ENCODE assay signal across 8 mouse cellular contexts in the genomic region with DNA sequence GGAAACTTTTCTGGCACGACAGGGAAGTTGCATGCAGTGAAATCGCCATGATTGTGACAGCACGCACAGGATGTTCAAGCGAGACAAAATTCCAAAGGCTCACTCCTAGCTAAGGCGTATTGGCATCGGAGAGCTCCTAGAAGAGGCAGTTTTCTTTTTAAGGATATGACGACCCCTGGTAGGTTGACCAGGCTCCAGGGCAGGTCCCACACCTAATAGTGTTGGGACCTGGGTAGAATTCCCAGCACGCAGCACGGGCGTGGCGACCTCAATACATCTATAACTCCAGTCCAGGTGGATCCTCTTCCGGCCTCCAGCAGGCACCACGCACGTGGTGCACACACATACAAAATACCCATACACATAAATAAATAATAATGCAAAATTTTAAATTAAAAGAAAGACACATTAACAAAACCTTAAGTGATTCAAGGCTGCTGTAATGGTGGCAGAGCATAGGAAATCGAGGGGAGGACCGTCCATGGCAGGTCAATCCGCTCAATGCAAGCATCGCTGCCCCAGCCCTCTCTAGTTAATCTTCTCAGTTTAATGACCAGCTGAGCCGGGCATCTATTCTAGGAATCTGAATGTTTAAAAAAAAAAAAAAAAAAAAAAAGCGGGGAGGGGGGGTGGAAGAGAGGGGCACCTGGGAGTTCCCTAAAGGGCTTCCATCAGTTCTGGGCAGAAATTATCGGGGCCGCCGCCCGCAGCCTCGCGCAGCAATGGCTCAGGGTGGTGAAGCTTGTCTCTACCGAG. TPM values are rescaled to one million over a fixed set of nuclear protein-coding genes. Genes with fewer than 3 reads are reported as not detected.
A peak's percentile ranks its signal among the peaks of the same experiment; 100 is the strongest.
DNase-seq lines count a peak whose midpoint lies in the region; ATAC-seq and TF ChIP-seq lines count a peak whose summit lies in the region.

No protein-coding gene starts in this region.

- no peak for TF ChIP-seq CTCF in bone marrow macrophage, adult 2 months (IDR thresholded peaks at IDR 0.05; ENCODE audit: low read depth, low read length)

- DNase-seq in kidney, postnatal 4 days, result no peak
- no peak for DNase-seq in T-cell, adult 2 months (ENCODE audit: low spot score)
- no peak for DNase-seq in layer of hippocampus, postnatal 36 days
- DNase-seq in left cerebral cortex, adult 9 months (ENCODE audit: low spot score in 2 of 2), result no peak

- H3K36me3 ChIP-seq in kidney, embryonic 16.5 days (ENCODE audit: insufficient read depth, low read length), result peaks cover 14% of the 10 kb centered on the region
- peaks cover 23% of the 10 kb centered on the region for H3K36me3 ChIP-seq in heart, embryonic 14.5 days (ENCODE audit: control insufficient read depth, insufficient read depth, low read length)
- peaks cover 10% of the 10 kb centered on the region for H3K36me3 ChIP-seq in liver, embryonic 16.5 days (ENCODE audit: control insufficient read depth, insufficient read depth)

- no peak for TF ChIP-seq POLR2A in bone marrow macrophage, adult 2 months (IDR thresholded peaks at IDR 0.05; ENCODE audit: borderline replicate concordance, low read depth, low read length)

- no peaks in the 10 kb centered on the region for H3K9me3 ChIP-seq in kidney, embryonic 16.5 days (ENCODE audit: low read length)
- H3K9me3 ChIP-seq in heart, embryonic 14.5 days (ENCODE audit: control insufficient read depth, low read length), result no peaks in the 10 kb centered on the region
- no peaks in the 10 kb centered on the region for H3K9me3 ChIP-seq in liver, embryonic 16.5 days (replicated peaks; ENCODE audit: control insufficient read depth, low read length)

- peak; percentile 43; the same call in 1 of the 2 replicates for ATAC-seq in kidney, embryonic 16.5 days (ENCODE audit: low FRiP score, low TSS enrichment)
- no peak for ATAC-seq in heart, embryonic 14.5 days (ENCODE audit: insufficient number of reproducible peaks, insufficient read depth, low FRiP score, low read depth)
- ATAC-seq in liver, embryonic 16.5 days (ENCODE audit: low read depth), result no peak

- 24% methylated on average over 27 of the region's 27 CpGs for WGBS in kidney, embryonic 16.5 days
- 29% methylated on average over 26 of the region's 27 CpGs for WGBS in heart, embryonic 14.5 days
- WGBS in liver, embryonic 16.5 days (ENCODE audit: insufficient replicate concordance), result 35% methylated on average over 26 of the region's 27 CpGs

- H3K27me3 ChIP-seq in kidney, embryonic 16.5 days (ENCODE audit: insufficient read depth, low read length), result no peaks in the 10 kb centered on the region
- H3K27me3 ChIP-seq in heart, embryonic 14.5 days (ENCODE audit: control insufficient read depth, insufficient read depth, low read length), result no peaks in the 10 kb centered on the region
- H3K27me3 ChIP-seq in liver, embryonic 16.5 days (ENCODE audit: control insufficient read depth, insufficient read depth, low read depth, low read length), result no peaks in the 10 kb centered on the region

- peaks cover 16% of the 10 kb centered on the region for H3K4me1 ChIP-seq in kidney, embryonic 16.5 days (ENCODE audit: insufficient read depth, low read length)
- H3K4me1 ChIP-seq in bone marrow macrophage, adult 2 months (ENCODE audit: control insufficient read depth, insufficient read depth, low read length), result peaks cover 4% of the 10 kb centered on the region; the same call in 1 of the 2 replicates
- H3K4me1 ChIP-seq in heart, embryonic 14.5 days (ENCODE audit: control insufficient read depth in 2 of 2, insufficient read depth in 2 of 2, low read length in 2 of 2), result peaks cover 11 to 15% of the 10 kb centered on the region in 2 experiments
- H3K4me1 ChIP-seq in liver, embryonic 16.5 days (ENCODE audit: control insufficient read depth, low read depth, low read length), result peaks cover 19% of the 10 kb centered on the region

- peak overlapping the region; percentile 80 for H3K4me3 ChIP-seq in kidney, embryonic 16.5 days (ENCODE audit: low read length)
- peak overlapping the region; percentile 74 for H3K4me3 ChIP-seq in bone marrow macrophage, adult 2 months (ENCODE audit: insufficient read depth, low read length)
- H3K4me3 ChIP-seq in heart, embryonic 14.5 days (ENCODE audit: control insufficient read depth in 1 of 2, insufficient read depth in 1 of 2, low read depth in 1 of 2, low read length in 2 of 2), result peak overlapping the region; percentile 67 to 84
- H3K4me3 ChIP-seq in liver, embryonic 16.5 days (ENCODE audit: low read depth, low read length), result peak overlapping the region; percentile 68

- H3K27ac ChIP-seq in kidney, embryonic 16.5 days (ENCODE audit: low read length), result peak overlapping the region; percentile 69; the same call in 1 of the 2 replicates
- no peak overlapping the region for H3K27ac ChIP-seq in bone marrow macrophage, adult 2 months (ENCODE audit: insufficient read depth, low read depth, low read length)
- H3K27ac ChIP-seq in heart, embryonic 14.5 days (replicated peaks in 1 of 2; ENCODE audit: control insufficient read depth in 1 of 2, insufficient read depth in 1 of 2, low read depth in 2 of 2, low read length in 2 of 2), result peak overlapping the region; percentile 29 to 75; a peak in 3 of 4 replicates
- no peak overlapping the region for H3K27ac ChIP-seq in liver, embryonic 16.5 days (ENCODE audit: low read length)

- H3K4me2 ChIP-seq in kidney, embryonic 16.5 days (replicated peaks; ENCODE audit: low read depth, low read length), result peak overlapping the region; percentile 85
- peak overlapping the region; percentile 69 for H3K4me2 ChIP-seq in heart, embryonic 14.5 days (ENCODE audit: low read length)
- H3K4me2 ChIP-seq in liver, embryonic 16.5 days (ENCODE audit: low read depth, low read length), result peak overlapping the region; percentile 76

- H3K9ac ChIP-seq in kidney, embryonic 16.5 days (replicated peaks; ENCODE audit: low read length), result peak overlapping the region; percentile 85
- peak overlapping the region; percentile 78 for H3K9ac ChIP-seq in heart, embryonic 14.5 days (ENCODE audit: low read length)
- peak overlapping the region; percentile 72 for H3K9ac ChIP-seq in liver, embryonic 16.5 days (ENCODE audit: low read depth, low read length)

RNA-seq across cellular contexts. Expression of a gene that starts 0.5 kb away (rescaled TPM):
- 58.7 and 60.7 TPM in 2 replicates for polyA plus RNA-seq in kidney, embryonic 16.5 days (2015; fragmentation: Nextera tagmentation; extraction: Ambion mirVana)
- polyA plus RNA-seq in bone marrow macrophage, adult 2 months (2012; ENCODE audit: insufficient read depth, insufficient read length, missing spikeins), result 26.4 and 28.0 TPM in 2 replicates
- 60.1 and 64.2 TPM in 2 replicates for polyA plus RNA-seq in heart, embryonic 14.5 days (2014; fragmentation: Nextera tagmentation; extraction: Ambion mirVana)
- polyA plus RNA-seq in liver, embryonic 16.5 days (2015; fragmentation: Nextera tagmentation; extraction: Ambion mirVana), result 21.3 and 21.9 TPM in 2 replicates
- 10 to 100 TPM; 78.8 to 87.0 TPM for total RNA-seq in layer of hippocampus, postnatal 36 days (2021)

RNA-seq across cellular contexts. Expression of a gene that starts 27.8 kb away (rescaled TPM):
- polyA plus RNA-seq in kidney, embryonic 16.5 days (2015; fragmentation: Nextera tagmentation; extraction: Ambion mirVana), result 62.1 and 62.2 TPM in 2 replicates
- 0.52 and 1.1 TPM in 2 replicates for polyA plus RNA-seq in bone marrow macrophage, adult 2 months (2012; ENCODE audit: insufficient read depth, insufficient read length, missing spikeins)
- polyA plus RNA-seq in heart, embryonic 14.5 days (2014; fragmentation: Nextera tagmentation; extraction: Ambion mirVana), result 37.3 and 39.6 TPM in 2 replicates
- polyA plus RNA-seq in liver, embryonic 16.5 days (2015; fragmentation: Nextera tagmentation; extraction: Ambion mirVana), result 1.9 and 3.3 TPM in 2 replicates
- total RNA-seq in layer of hippocampus, postnatal 36 days (2021), result 100 to 1,000 TPM; 352 to 385 TPM

RNA-seq across cellular contexts. Expression of a gene that starts 46.3 kb away (rescaled TPM):
- 1.3 and 1.7 TPM in 2 replicates for polyA plus RNA-seq in kidney, embryonic 16.5 days (2015; fragmentation: Nextera tagmentation; extraction: Ambion mirVana)
- polyA plus RNA-seq in bone marrow macrophage, adult 2 months (2012; ENCODE audit: insufficient read depth, insufficient read length, missing spikeins), result 0.50 TPM in 1 of 2 replicates, not detected in the other
- polyA plus RNA-seq in heart, embryonic 14.5 days (2014; fragmentation: Nextera tagmentation; extraction: Ambion mirVana), result 0.26 TPM in 1 of 2 replicates, not detected in the other
- 451 and 504 TPM in 2 replicates for polyA plus RNA-seq in liver, embryonic 16.5 days (2015; fragmentation: Nextera tagmentation; extraction: Ambion mirVana)
- total RNA-seq in layer of hippocampus, postnatal 36 days (2021), result under 1 TPM in 1 of 2 experiments, not detected in 1; 0.22 TPM

Comparison
In these comparisons a context has a peak if more than half of its experiments do, and no peak if none do; other contexts are left out.
1. H3K27ac ChIP-seq: peak in kidney, embryonic 16.5 days (single experiment) and heart, embryonic 14.5 days (2 of 2); none in bone marrow macrophage, adult 2 months (single experiment) and liver, embryonic 16.5 days (single experiment).
2. RNA of a gene that starts 46.3 kb away (polyA plus RNA-seq): 451 to 504 TPM in liver, embryonic 16.5 days; 1.3 to 1.7 TPM in kidney, embryonic 16.5 days, 0.50 TPM in bone marrow macrophage, adult 2 months and 0.26 TPM in heart, embryonic 14.5 days; every median in the first group is over 100 times any median in the second.
3. Peak in every context shown above with its lines, with median percentiles within 50 percentile points of each other: H3K4me2 ChIP-seq, H3K4me3 ChIP-seq and H3K9ac ChIP-seq.